Mouse (Mus musculus) CH12.LX (cell line): ENCODE measurements around the gene Thy1. TPM values are rescaled to one million over a fixed set of nuclear protein-coding genes. Genes with fewer than 3 reads are reported as not detected.

ENCODE experiments used
- DNase-seq: peaks from one replicate; pipeline ENCODE4 v3.0.0-alpha.2; 2013; ENCODE audit errors: extremely low read depth
- H3K27ac ChIP-seq: 2 replicates; pipeline ENCODE4 v1.5.1; 2012; ENCODE audit warnings: low read depth, mild to moderate bottlenecking, control low read depth, moderate library complexity; ENCODE audit not compliant: insufficient read depth
- H3K27me3 ChIP-seq: replicated peaks from 2 replicates; pipeline ENCODE3; 2012; ENCODE audit warnings: inconsistent platforms
- H3K36me3 ChIP-seq, 2 experiments: replicated peaks in 1 of 2; 2 replicates each; pipeline versions ENCODE3 to v1.6.1; 2012; ENCODE audit warnings: inconsistent platforms in 1 of 2, low read length in 1 of 2, mild to moderate bottlenecking in 1 of 2, mixed read lengths in 1 of 2, moderate library complexity in 1 of 2; ENCODE audit not compliant: control insufficient read depth in 1 of 2, insufficient read depth in 1 of 2
- H3K4me1 ChIP-seq, 2 experiments: 2 replicates each; pipeline ENCODE4 v1.6.1; 2012; ENCODE audit warnings: inconsistent platforms in 1 of 2, moderate library complexity in 1 of 2; ENCODE audit not compliant: insufficient read depth in 2 of 2, control insufficient read depth in 1 of 2
- H3K4me2 ChIP-seq: 2 replicates; pipeline ENCODE4 v1.6.1; 2012; ENCODE audit warnings: low read depth, mild to moderate bottlenecking, control low read depth; ENCODE audit not compliant: poor library complexity, insufficient read depth, severe bottlenecking
- H3K4me3 ChIP-seq, 3 experiments: fragments of 150-350 bp in 1 of 3; sonication (generic) in 1 of 3; replicated peaks in 1 of 3; 2 replicates each; pipeline versions ENCODE3 to v1.5.1; 2011 to 2012; ENCODE audit warnings: low read depth in 2 of 3, low read length in 2 of 3, mild to moderate bottlenecking in 2 of 3, moderate library complexity in 2 of 3, control low read depth in 1 of 3, improper control_type of control experiment in 1 of 3, inconsistent platforms in 1 of 3, mixed read lengths in 1 of 3; ENCODE audit not compliant: poor library complexity in 1 of 3
- H3K79me2 ChIP-seq: replicated peaks from 2 replicates; pipeline ENCODE4 v1.6.1; 2012; ENCODE audit warnings: mild to moderate bottlenecking, moderate library complexity; ENCODE audit not compliant: control insufficient read depth, poor library complexity, insufficient read depth, severe bottlenecking; ENCODE audit errors: extremely low read depth
- H3K9ac ChIP-seq: 2 replicates; pipeline ENCODE4 v1.6.1; 2012; ENCODE audit warnings: low read depth, mild to moderate bottlenecking, control low read depth, moderate library complexity; ENCODE audit not compliant: insufficient read depth
- H3K9me3 ChIP-seq: replicated peaks from 2 replicates; pipeline ENCODE3; 2012; ENCODE audit warnings: low read length, inconsistent platforms, mixed read lengths
- BHLHE40 ChIP-seq: IDR thresholded peaks from 2 replicates; pipeline ENCODE4 v1.6.1; 2011; ENCODE audit warnings: mild to moderate bottlenecking, low read depth, low read length, improper control_type of control experiment
- CHD2 ChIP-seq: IDR thresholded peaks from 2 replicates; pipeline ENCODE4 v1.6.1; 2011; ENCODE audit warnings: low read length, improper control_type of control experiment
- E2F4 ChIP-seq: IDR thresholded peaks from 2 replicates; pipeline ENCODE4 v1.6.1; 2011; ENCODE audit warnings: low read depth, low read length, improper control_type of control experiment; ENCODE audit not compliant: insufficient replicate concordance
- ELF1 ChIP-seq: IDR thresholded peaks from 2 replicates; pipeline ENCODE4 v1.6.1; 2014; ENCODE audit warnings: low read depth, mild to moderate bottlenecking, inconsistent platforms, low read length, improper control_type of control experiment
- EP300 ChIP-seq: IDR thresholded peaks from 2 replicates; pipeline ENCODE4 v1.6.1; 2011; ENCODE audit warnings: low read length, improper control_type of control experiment
- ETS1 ChIP-seq: conservative IDR thresholded peaks from 2 replicates; pipeline ENCODE4 v1.6.1; 2012; ENCODE audit warnings: low read depth, mild to moderate bottlenecking, inconsistent platforms, low read length, improper control_type of control experiment, moderate library complexity
- JUND ChIP-seq: conservative IDR thresholded peaks from 2 replicates; pipeline ENCODE4 v1.6.1; 2011; ENCODE audit warnings: low read depth, low read length, improper control_type of control experiment
- MEF2A ChIP-seq: IDR thresholded peaks from 2 replicates; pipeline ENCODE4 v1.6.1; 2014; ENCODE audit warnings: low read depth, mild to moderate bottlenecking, inconsistent platforms, low read length, improper control_type of control experiment, borderline replicate concordance
- MXI1 ChIP-seq: IDR thresholded peaks from 2 replicates; pipeline ENCODE4 v1.6.1; 2011; ENCODE audit warnings: mild to moderate bottlenecking, low read depth, low read length, improper control_type of control experiment
- MYC ChIP-seq: IDR thresholded peaks from 2 replicates; pipeline ENCODE4 v1.6.1; 2011; ENCODE audit warnings: low read depth, mild to moderate bottlenecking, improper control_type of control experiment, low read length
- NRF1 ChIP-seq: IDR thresholded peaks from 2 replicates; pipeline ENCODE4 v1.6.1; 2014; ENCODE audit warnings: low read depth, mild to moderate bottlenecking, inconsistent platforms, low read length, improper control_type of control experiment, moderate library complexity
- TCF12 ChIP-seq: IDR thresholded peaks from 2 replicates; pipeline ENCODE4 v1.6.1; 2014; ENCODE audit warnings: low read depth, mild to moderate bottlenecking, inconsistent platforms, low read length, improper control_type of control experiment
- USF1 ChIP-seq: IDR thresholded peaks from 2 replicates; pipeline ENCODE4 v1.6.1; 2014; ENCODE audit warnings: low read depth, mild to moderate bottlenecking, inconsistent platforms, low read length, improper control_type of control experiment
- USF2 ChIP-seq: conservative IDR thresholded peaks from 2 replicates; pipeline ENCODE4 v1.6.1; 2011; ENCODE audit warnings: low read depth, low read length, improper control_type of control experiment
- ZKSCAN1 ChIP-seq: IDR thresholded peaks from 2 replicates; pipeline ENCODE4 v1.6.1; 2012; ENCODE audit warnings: low read depth, inconsistent platforms, low read length, improper control_type of control experiment, borderline replicate concordance
- ZMIZ1 ChIP-seq: IDR thresholded peaks from 2 replicates; pipeline ENCODE4 v1.6.1; 2012; ENCODE audit warnings: low read depth, mild to moderate bottlenecking, inconsistent platforms, low read length, improper control_type of control experiment
- dilution Hi-C: fragments of 300-500 bp; cut with MboI; formaldehyde crosslinking; loops from 2 replicates; pipeline ENCODE4 v1.14.3; 2020; ENCODE audit warnings: low sequenced_read_pairs; ENCODE audit not compliant: extremely low pct_unique_long_range_greater_than_20kb, extremely low pct_ligation_motif_present
- in situ Hi-C: fragments of 300-500 bp; cut with MboI; formaldehyde crosslinking; loops from 3 replicates; pipeline ENCODE4 v1.14.3; 2019; ENCODE audit warnings: low sequenced_read_pairs, low pct_ligation_motif_present, low pct_unique_long_range_greater_than_20kb, mixed read lengths
- polyA plus RNA-seq: library from polyadenylated mRNA; unstranded; fragments of >175 nt; gene quantifications from 2 replicates; pipeline ENCODE4 v1.2.1, GENCODE M21; 2012; ENCODE audit warnings: low read depth; ENCODE audit not compliant: insufficient read length
- total RNA-seq, 2 experiments: library from RNA; depleted of rRNA; stranded (reverse); fragments of 300-350 nt in 1 of 2; fragments of >200 nt in 1 of 2; gene quantifications; 2 replicates each; pipeline ENCODE4 v1.2.3; 2012 to 2014

The Thy1 gene
- total and polyA plus RNA-seq, 3 experiments: not detected

DNA sequence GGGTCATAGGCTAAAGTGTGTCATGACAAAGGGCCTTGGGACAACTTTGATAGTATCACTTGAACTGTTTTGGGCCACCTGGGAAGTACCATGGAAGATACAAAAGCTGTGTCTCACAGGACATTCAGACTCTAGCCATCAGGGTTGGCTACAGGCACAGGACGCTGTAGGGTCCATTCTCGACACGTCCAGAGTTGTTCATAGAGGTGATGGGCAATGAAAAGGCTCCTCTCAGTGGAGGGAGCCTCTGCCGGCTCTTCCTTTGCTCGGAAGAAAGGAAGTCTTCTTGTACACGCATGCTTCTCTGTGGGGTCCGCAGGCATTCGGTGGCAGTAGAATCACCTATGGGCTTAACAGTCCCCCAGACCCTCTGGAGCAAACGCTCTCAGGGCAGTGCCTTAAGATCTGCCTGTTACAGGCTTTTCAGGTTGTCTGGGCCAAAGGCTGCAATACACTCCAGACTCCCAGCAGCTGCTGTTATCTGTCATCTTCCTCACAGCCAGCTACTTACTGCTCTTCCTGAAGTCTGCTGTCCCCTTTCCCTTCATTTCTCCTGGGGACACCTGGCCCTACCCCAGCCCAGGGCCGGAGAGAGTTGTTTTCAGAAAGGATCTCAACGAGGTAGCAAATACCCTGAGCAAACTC, 34.2 kb downstream of the Thy1 start:
- Histone ChIP-seq H3K79me2 (no peaks in the 10 kb centered on the region), H3K4me2 (no peak overlapping the region), H3K9ac (no peak overlapping the region), H3K36me3 (no peaks in the 10 kb centered on the region), H3K4me3 (no peak overlapping the region), H3K4me1 (peaks cover 0 to 16% of the 10 kb centered on the region in 2 experiments; a peak in 2 of 4 replicates), H3K27me3 (peaks cover 59% of the 10 kb centered on the region), H3K9me3 (no peaks in the 10 kb centered on the region), H3K27ac (no peak overlapping the region)
- dilution Hi-C loops: no loop called here
- no peak for DNase-seq
- in situ Hi-C loops: no loop called here
- TF ChIP-seq USF2: no peak
- no peak for TF ChIP-seq ZMIZ1
- TF ChIP-seq BHLHE40: no peak
- no peak for TF ChIP-seq NRF1
- no peak for TF ChIP-seq USF1
- no peak for TF ChIP-seq MEF2A
- no peak for TF ChIP-seq EP300
- TF ChIP-seq ELF1: no peak
- no peak for TF ChIP-seq ETS1
- TF ChIP-seq TCF12: no peak
- no peak for TF ChIP-seq JUND
- no peak for TF ChIP-seq MXI1
- no peak for TF ChIP-seq MYC
- TF ChIP-seq CHD2: no peak

DNA sequence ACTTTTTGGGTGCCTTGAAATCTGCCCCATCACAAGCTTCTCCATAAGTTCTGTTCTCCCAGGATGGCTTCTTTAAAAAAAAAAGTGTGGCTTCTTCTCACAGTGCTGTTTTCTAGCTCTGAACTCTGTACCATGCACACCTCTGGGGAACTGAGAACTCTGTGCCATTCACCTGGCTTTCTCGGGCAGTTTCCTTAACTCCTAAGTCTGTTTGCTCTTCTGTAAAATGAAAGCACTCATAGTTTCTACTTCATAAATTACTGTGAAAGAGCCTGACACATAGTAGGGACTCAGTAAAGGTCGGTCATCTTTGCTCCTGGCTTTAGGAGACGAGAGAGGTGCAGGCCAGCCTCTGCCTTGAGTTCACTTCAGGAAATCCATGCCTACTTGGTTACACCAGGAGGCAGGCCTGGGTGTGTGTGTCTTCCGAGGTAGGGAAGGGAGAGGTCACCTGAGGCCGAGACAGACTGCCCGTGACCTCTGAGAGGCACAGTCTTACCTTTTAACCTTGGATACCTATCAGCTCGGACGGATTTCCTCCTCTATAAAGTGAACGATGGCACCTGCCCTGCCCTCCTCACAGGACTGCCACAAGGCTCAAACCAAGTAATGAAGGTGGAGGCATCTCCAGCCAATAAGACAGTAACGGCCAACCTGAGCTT, 35.1 kb downstream of the Thy1 start:
- Histone ChIP-seq H3K27me3 (peaks cover 57% of the 10 kb centered on the region), H3K4me2 (no peak overlapping the region), H3K4me1 (peaks cover 0 to 16% of the 10 kb centered on the region in 2 experiments; a peak in 2 of 4 replicates), H3K9ac (no peak overlapping the region), H3K9me3 (no peaks in the 10 kb centered on the region), H3K27ac (no peak overlapping the region), H3K4me3 (no peak overlapping the region), H3K36me3 (no peaks in the 10 kb centered on the region), H3K79me2 (no peaks in the 10 kb centered on the region)
- no peak for TF ChIP-seq E2F4
- peak; percentile 14; the same call in 1 of the 2 replicates for TF ChIP-seq ZKSCAN1
- in situ Hi-C loops: no loop called here
- no peak for DNase-seq
- dilution Hi-C loops: no loop called here
